Mouse (Mus musculus) liver, adult 2 months (tissue): ENCODE results near the gene Lsm10.

ENCODE experiments used
- CTCF ChIP-seq: fragments of 200-500 bp; IDR thresholded peaks from 2 replicates; pipeline ENCODE4 v1.5.1; 2011; ENCODE audit warnings: low read depth, low read length, control low read depth
- POLR2A ChIP-seq: fragments of 200-500 bp; IDR thresholded peaks from 2 replicates; pipeline ENCODE4 v1.6.1; 2011; ENCODE audit warnings: low read length, control low read depth; ENCODE audit not compliant: insufficient read depth; ENCODE audit errors: extremely low read depth

- no peak for TF ChIP-seq CTCF
- no peak for TF ChIP-seq POLR2A
These were observed 14.8 kb upstream of the Lsm10 start for GRCm38 (mm10) chr4:126081601-126082000.
